Mouse (Mus musculus) erythroblast, embryonic 14.5 days (primary cell): ENCODE data around the gene Fcer1g. TPM values are rescaled to one million over a fixed set of nuclear protein-coding genes. Genes with fewer than 3 reads are reported as not detected.

Experiments used
- H3K27me3 ChIP-seq: 2 replicates; pipeline ENCODE4 v1.6.1; 2012; ENCODE audit warnings: inconsistent platforms; ENCODE audit not compliant: control insufficient read depth
- H3K36me3 ChIP-seq: 2 replicates; pipeline ENCODE4 v1.6.1; 2012; ENCODE audit warnings: mild to moderate bottlenecking, inconsistent platforms; ENCODE audit not compliant: control insufficient read depth
- H3K4me1 ChIP-seq: 2 replicates; pipeline ENCODE4 v1.6.1; 2012; ENCODE audit warnings: inconsistent platforms; ENCODE audit not compliant: control insufficient read depth
- H3K4me3 ChIP-seq: replicated peaks from 2 replicates; pipeline ENCODE3; 2012; ENCODE audit warnings: moderate library complexity, mild to moderate bottlenecking, inconsistent platforms
- H3K9me3 ChIP-seq: 2 replicates; pipeline ENCODE4 v1.6.1; 2012; ENCODE audit warnings: low read length, inconsistent platforms, mixed read lengths; ENCODE audit not compliant: control insufficient read depth
- GATA1 ChIP-seq: IDR thresholded peaks from 2 replicates; pipeline ENCODE4 v1.6.1; 2012; ENCODE audit warnings: low read length, inconsistent platforms, mixed read lengths
- TAL1 ChIP-seq: IDR thresholded peaks from 3 replicates; pipeline ENCODE4 v1.6.1; 2012; ENCODE audit warnings: low read length, inconsistent platforms, mixed read lengths
- polyA plus RNA-seq: library from polyadenylated mRNA; stranded (reverse); fragments of >175 nt; gene quantifications from 2 replicates; pipeline ENCODE4 v1.2.3, GENCODE M21; 2012

Fcer1g gene
- polyA plus RNA-seq, 1 experiment: 0.17 TPM

- Histone ChIP-seq H3K36me3 (no peaks in the 10 kb centered on the region), H3K27me3 (peaks cover 58% of the 10 kb centered on the region), H3K4me3 (no peak overlapping the region), H3K4me1 (peaks cover 19% of the 10 kb centered on the region), H3K9me3 (no peaks in the 10 kb centered on the region)
- TF ChIP-seq GATA1 (no peak), TAL1 (no peak)
Observed at GRCm38 (mm10) chr1:171257781-171258180, 23.6 kb upstream of the Fcer1g start.

- H3K4me1 ChIP-seq: peaks cover 17% of the 10 kb centered on the region
- H3K9me3 ChIP-seq: no peaks in the 10 kb centered on the region
- no peak for TF ChIP-seq GATA1
- TF ChIP-seq TAL1: no peak
- H3K36me3 ChIP-seq: no peaks in the 10 kb centered on the region
- H3K4me3 ChIP-seq: peak overlapping the region; percentile 16
- peaks cover 58% of the 10 kb centered on the region for H3K27me3 ChIP-seq
Observed at GRCm38 (mm10) chr1:171256937-171257548, 22.9 kb upstream of the Fcer1g start.

- Histone ChIP-seq H3K4me1 (peaks cover 17% of the 10 kb centered on the region), H3K4me3 (no peak overlapping the region), H3K36me3 (no peaks in the 10 kb centered on the region), H3K27me3 (peaks cover 59% of the 10 kb centered on the region), H3K9me3 (no peaks in the 10 kb centered on the region)
- TF ChIP-seq GATA1: no peak
- TF ChIP-seq TAL1: no peak
Observed at GRCm38 (mm10) chr1:171256095-171256818, 22.1 kb upstream of the Fcer1g start.

GRCm38 (mm10) chr1:171252415-171252814 is 18.2 kb upstream of the Fcer1g start:
- Histone ChIP-seq H3K4me3 (no peak overlapping the region), H3K27me3 (peaks cover 57% of the 10 kb centered on the region), H3K9me3 (no peaks in the 10 kb centered on the region), H3K4me1 (peaks cover 20% of the 10 kb centered on the region), H3K36me3 (no peaks in the 10 kb centered on the region)
- TF ChIP-seq GATA1 (no peak), TAL1 (no peak)

- H3K27me3 ChIP-seq: peaks cover 57% of the 10 kb centered on the region
- no peak for TF ChIP-seq GATA1
- TF ChIP-seq TAL1: no peak
- H3K36me3 ChIP-seq: no peaks in the 10 kb centered on the region
- no peaks in the 10 kb centered on the region for H3K9me3 ChIP-seq
- no peak overlapping the region for H3K4me3 ChIP-seq
- peaks cover 19% of the 10 kb centered on the region for H3K4me1 ChIP-seq
Observed at GRCm38 (mm10) chr1:171251594-171252324, 17.6 kb upstream of the Fcer1g start.

- Histone ChIP-seq H3K4me3 (no peak within 1 kb of the TSS), H3K9me3 (no peaks in the 10 kb centered on the region), H3K4me1 (peaks cover 26% of the 10 kb centered on the region), H3K27me3 (peaks cover 57% of the 10 kb centered on the region), H3K36me3 (no peaks in the 10 kb centered on the region)
- TF ChIP-seq TAL1 (no peak), GATA1 (no peak)
Observed at GRCm38 (mm10) chr1:171250680-171251593, 16.8 kb upstream of the Fcer1g start, which contains the start of gene Ndufs2. Ndufs2 (minus strand) TSS chr1:171251388.

GRCm38 (mm10) chr1:171249913-171250600 is 15.9 kb upstream of the Fcer1g start, which contains the start of gene Adamts4:
Adamts4 (plus strand) TSS chr1:171250421.
- Histone ChIP-seq H3K4me1 (peaks cover 34% of the 10 kb centered on the region), H3K27me3 (peaks cover 57% of the 10 kb centered on the region)

More at GRCm38 (mm10) chr1:171249913-171250600, 15.9 kb upstream of the Fcer1g start, which contains the start of gene Adamts4:
- no peaks in the 10 kb centered on the region for H3K9me3 ChIP-seq
- H3K36me3 ChIP-seq: peaks cover 3% of the 10 kb centered on the region; the same call in 1 of the 2 replicates
- TF ChIP-seq GATA1 (no peak), TAL1 (no peak)
- H3K4me3 ChIP-seq: no peak within 1 kb of the TSS
